Mouse (Mus musculus) cerebellum, adult 2 months (tissue): ENCODE measurements at regions not wholly inside any gene's neighbourhood (a gene's known extent, or its start where the extent isn't known, plus 50 kb on each side); places are given as distances from the start of the nearest gene placed in this dataset.

ENCODE experiments used
- DNase-seq, 2 experiments: peaks; one replicate each; pipeline ENCODE4 v3.0.0; 2021
- H3K27ac ChIP-seq: fragments of 200-500 bp; 2 replicates; pipeline ENCODE4 v1.5.1; 2012; ENCODE audit warnings: low read length, control low read depth, inconsistent platforms; ENCODE audit not compliant: insufficient read depth
- H3K27me3 ChIP-seq: fragments of 200-500 bp; 2 replicates; pipeline ENCODE4 v1.6.1; 2012; ENCODE audit warnings: inconsistent platforms, mild to moderate bottlenecking, low read length, moderate library complexity; ENCODE audit not compliant: control insufficient read depth, insufficient read depth
- H3K4me1 ChIP-seq: fragments of 200-500 bp; 2 replicates; pipeline ENCODE4 v1.6.1; 2011; ENCODE audit warnings: low read length; ENCODE audit not compliant: control insufficient read depth, insufficient read depth
- H3K4me3 ChIP-seq: fragments of 200-500 bp; replicated peaks from 2 replicates; pipeline ENCODE3; 2011; ENCODE audit warnings: mild to moderate bottlenecking, low read depth, low read length, control low read depth; ENCODE audit not compliant: insufficient read depth
- CTCF ChIP-seq: fragments of 200-500 bp; IDR thresholded peaks from 2 replicates; pipeline ENCODE4 v1.5.1; 2011; ENCODE audit warnings: low read depth, mild to moderate bottlenecking, control low read depth, low read length, moderate library complexity, borderline replicate concordance; ENCODE audit not compliant: insufficient read depth
- POLR2A ChIP-seq: fragments of 200-500 bp; IDR thresholded peaks from 2 replicates; pipeline ENCODE4 v1.6.1; 2011; ENCODE audit warnings: low read length, control low read depth, borderline replicate concordance; ENCODE audit not compliant: insufficient read depth
- WGBS: fragments of 180-500 bp; shearing (Covaris S2); methylation state at CpG from one replicate; pipeline ENCODE4 v1.1.7; 2018; 5-methylcytosine and 5-hydroxymethylcytosine counted together

- no peak overlapping the region for H3K27ac ChIP-seq
- no peak for DNase-seq
- TF ChIP-seq POLR2A (no peak), CTCF (no peak)
- no peaks in the 10 kb centered on the region for H3K27me3 ChIP-seq
- 75% methylated on average over 5 of the region's 5 CpGs for WGBS
- no peak overlapping the region for H3K4me3 ChIP-seq
- H3K4me1 ChIP-seq, result no peaks in the 10 kb centered on the region
Observed at GRCm38 (mm10) chr4:105987963-105988602, 198.4 kb downstream of the Gm12728 start.

- no peak overlapping the region for H3K27ac ChIP-seq
- WGBS, result 75% methylated on average over 6 of the region's 6 CpGs
- no peak for TF ChIP-seq POLR2A
- no peaks in the 10 kb centered on the region for H3K27me3 ChIP-seq
- H3K4me3 ChIP-seq, result no peak overlapping the region
- DNase-seq, result no peak
- no peaks in the 10 kb centered on the region for H3K4me1 ChIP-seq
Observed at GRCm38 (mm10) chr4:105992581-105993127, 203.0 kb downstream of the Gm12728 start.

GRCm38 (mm10) chr4:105994390-105994798, 204.7 kb downstream of the Gm12728 start:
- WGBS, result 84% methylated on average over 14 of the region's 14 CpGs
- no peak for DNase-seq
- TF ChIP-seq CTCF (no peak), POLR2A (no peak)

GRCm38 (mm10) chr4:105996060-105996459, 206.4 kb downstream of the Gm12728 start:
- DNase-seq, result no peak
- Histone ChIP-seq H3K27ac (no peak overlapping the region), H3K4me1 (no peaks in the 10 kb centered on the region), H3K27me3 (no peaks in the 10 kb centered on the region), H3K4me3 (no peak overlapping the region)
- no peak for TF ChIP-seq CTCF
- no peak for TF ChIP-seq POLR2A
- 76% methylated on average over 4 of the region's 4 CpGs for WGBS

More at GRCm38 (mm10) chr4:105994390-105994798, 204.7 kb downstream of the Gm12728 start:
- no peaks in the 10 kb centered on the region for H3K27me3 ChIP-seq
- no peak overlapping the region for H3K27ac ChIP-seq
- H3K4me1 ChIP-seq, result no peaks in the 10 kb centered on the region
- no peak overlapping the region for H3K4me3 ChIP-seq

GRCm38 (mm10) chr4:105996893-105997630, 207.4 kb downstream of the Gm12728 start:
- Histone ChIP-seq H3K4me1 (no peaks in the 10 kb centered on the region), H3K27ac (no peak overlapping the region), H3K4me3 (no peak overlapping the region), H3K27me3 (no peaks in the 10 kb centered on the region)
- TF ChIP-seq POLR2A, result no peak
- TF ChIP-seq CTCF, result no peak
- no peak for DNase-seq
- WGBS, result 68% methylated on average over 3 of the region's 3 CpGs

GRCm38 (mm10) chr4:106002516-106002915, 212.8 kb downstream of the Gm12728 start:
- Histone ChIP-seq H3K27ac (no peak overlapping the region), H3K4me3 (no peak overlapping the region), H3K27me3 (no peaks in the 10 kb centered on the region; the same call in 1 of the 2 replicates), H3K4me1 (no peaks in the 10 kb centered on the region)
- 90% methylated on average over 3 of the region's 3 CpGs for whole genome bisulfite sequencing
- TF ChIP-seq POLR2A (no peak), CTCF (no peak)
- DNase-seq, result no peak

DNA sequence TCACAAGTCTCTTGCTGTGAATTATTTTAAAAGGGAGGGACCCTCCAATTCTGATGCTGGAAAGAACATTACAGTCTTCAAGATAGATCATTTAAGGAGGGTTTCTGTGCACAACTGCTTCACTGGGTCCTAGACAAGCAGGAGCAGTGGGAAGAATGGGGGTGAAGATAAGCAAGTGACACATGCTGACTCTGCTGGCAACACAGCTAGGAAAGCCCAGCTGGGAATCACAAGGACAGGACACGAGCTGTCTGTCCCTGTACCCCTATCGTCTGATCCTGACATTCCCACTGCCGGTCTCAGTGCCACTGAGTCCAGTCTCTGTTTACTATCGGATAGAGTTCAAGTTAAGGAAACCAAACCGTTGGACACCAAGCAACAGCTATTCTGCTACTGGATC, 216.3 kb downstream of the Gm12728 start:
- 60% methylated on average over 5 of the region's 5 CpGs for WGBS
- Histone ChIP-seq H3K27ac (no peak overlapping the region), H3K4me1 (no peaks in the 10 kb centered on the region), H3K27me3 (no peaks in the 10 kb centered on the region; the same call in 1 of the 2 replicates), H3K4me3 (no peak overlapping the region)
- TF ChIP-seq CTCF, result no peak
- no peak for TF ChIP-seq POLR2A
- no peak for DNase-seq
